Mouse (Mus musculus): ENCODE measurements around the gene Dyrk1a. TPM values are rescaled to one million over a fixed set of nuclear protein-coding genes. Genes with fewer than 3 reads are reported as not detected.

Gene Dyrk1a
- polyA plus RNA-seq, 1 experiment = 24.5 TPM

GRCm38 (mm10) chr16:94555346-94555745, 14.5 kb upstream of the Dyrk1a start:
- DNase-seq (ENCODE audit: low read depth, low spot score) = no peak
- WGBS = 78% methylated on average over 7 of the region's 7 CpGs

- DNase-seq (ENCODE audit: low read depth, low spot score) = no peak
- WGBS = 36% methylated on average over 5 of the region's 5 CpGs
Measured at GRCm38 (mm10) chr16:94556228-94556627, 13.6 kb upstream of the Dyrk1a start.

GRCm38 (mm10) chr16:94559282-94559681, 10.5 kb upstream of the Dyrk1a start:
- 45% methylated on average over 7 of the region's 7 CpGs for WGBS
- DNase-seq (ENCODE audit: low read depth, low spot score) = no peak

GRCm38 (mm10) chr16:94559782-94560181, 10.0 kb upstream of the Dyrk1a start:
- no peak for DNase-seq (ENCODE audit: low read depth, low spot score)
- 43% methylated on average over 7 of the region's 7 CpGs for WGBS

- DNase-seq (ENCODE audit: low read depth, low spot score) = no peak
- WGBS = 44% methylated on average over 5 of the region's 5 CpGs
Measured at GRCm38 (mm10) chr16:94560618-94561017, 9.2 kb upstream of the Dyrk1a start.

- DNase-seq (ENCODE audit: low read depth, low spot score) = no peak
- WGBS = 33% methylated on average over 8 of the region's 8 CpGs
Measured at GRCm38 (mm10) chr16:94566124-94566523, 3.7 kb upstream of the Dyrk1a start.

- no peak for DNase-seq (ENCODE audit: low read depth, low spot score)
- 94% methylated on average over 11 of the region's 11 CpGs for WGBS
Measured at GRCm38 (mm10) chr16:94566834-94567585, 2.8 kb upstream of the Dyrk1a start.

- no peak for DNase-seq (ENCODE audit: low read depth, low spot score)
- 82% methylated on average over 5 of the region's 5 CpGs for WGBS
Measured at GRCm38 (mm10) chr16:94567751-94568150, 2.1 kb upstream of the Dyrk1a start.

- DNase-seq (ENCODE audit: low read depth, low spot score) = no peak
- WGBS = 1% methylated on average over 53 of the region's 53 CpGs
Measured at GRCm38 (mm10) chr16:94568335-94569228, 1.2 kb upstream of the Dyrk1a start.

- no peak for DNase-seq (ENCODE audit: low read depth, low spot score)
- WGBS = under 1% methylated on average over 81 of the region's 88 CpGs
Measured at GRCm38 (mm10) chr16:94570361-94571041, 691 bp downstream of the Dyrk1a start.

GRCm38 (mm10) chr16:94571111-94571993, 1.5 kb downstream of the Dyrk1a start:
- no peak for DNase-seq (ENCODE audit: low read depth, low spot score)
- 8% methylated on average over 10 of the region's 10 CpGs for WGBS

- 12% methylated on average over 2 of the region's 2 CpGs for WGBS
- no peak for DNase-seq (ENCODE audit: low read depth, low spot score)
Measured at GRCm38 (mm10) chr16:94572422-94572821, 2.6 kb downstream of the Dyrk1a start.

- 32% methylated on average over 3 of the region's 3 CpGs for WGBS
- DNase-seq (ENCODE audit: low read depth, low spot score) = no peak
Measured at GRCm38 (mm10) chr16:94574025-94574717, 4.4 kb downstream of the Dyrk1a start.

GRCm38 (mm10) chr16:94574718-94575094, 4.9 kb downstream of the Dyrk1a start:
- no peak for DNase-seq (ENCODE audit: low read depth, low spot score)

GRCm38 (mm10) chr16:94575757-94576156, 5.9 kb downstream of the Dyrk1a start:
- DNase-seq (ENCODE audit: low read depth, low spot score) = no peak
- 35% methylated on average over 5 of the region's 5 CpGs for WGBS

- DNase-seq (ENCODE audit: low read depth, low spot score) = no peak
- 57% methylated on average over 4 of the region's 4 CpGs for WGBS
Measured at GRCm38 (mm10) chr16:94579348-94579747, 9.5 kb downstream of the Dyrk1a start.

- 24% methylated on average over 7 of the region's 7 CpGs for WGBS
- DNase-seq (ENCODE audit: low read depth, low spot score) = no peak
Measured at GRCm38 (mm10) chr16:94580844-94581405, 11.1 kb downstream of the Dyrk1a start.

GRCm38 (mm10) chr16:94586349-94586990, 16.7 kb downstream of the Dyrk1a start:
- WGBS = 44% methylated on average over 7 of the region's 7 CpGs
- DNase-seq (ENCODE audit: low read depth, low spot score) = no peak

Measured in large intestine, adult 2 months (tissue).